Mouse (Mus musculus) MEL (cell line): ENCODE measurements around the gene Ddias. TPM values are rescaled to one million over a fixed set of nuclear protein-coding genes. Genes with fewer than 3 reads are reported as not detected.

Source experiments
- DNase-seq: peaks from one replicate; pipeline ENCODE4 v3.0.0; 2011; ENCODE audit warnings: low read depth, low spot score
- H3K27ac ChIP-seq: 2 replicates; pipeline ENCODE4 v1.5.1; 2012; ENCODE audit warnings: low read depth, mild to moderate bottlenecking, control low read depth, low read length, moderate library complexity; ENCODE audit not compliant: control insufficient read depth
- H3K27me3 ChIP-seq, 2 experiments: fragments of 150-350 bp in 1 of 2; sonication (generic) in 1 of 2; 2 replicates each; pipeline ENCODE4 v1.6.1; 2012; ENCODE audit warnings: low read length in 2 of 2, mild to moderate bottlenecking in 2 of 2, improper control_type of control experiment in 1 of 2, moderate library complexity in 1 of 2; ENCODE audit not compliant: insufficient read depth in 2 of 2, control insufficient read depth in 1 of 2
- H3K36me3 ChIP-seq, 2 experiments: 2 replicates each; pipeline ENCODE4 v1.6.1; 2012 to 2014; ENCODE audit warnings: low read length in 2 of 2, improper control_type of control experiment in 1 of 2, inconsistent platforms in 1 of 2, mild to moderate bottlenecking in 1 of 2; ENCODE audit not compliant: insufficient read depth in 2 of 2, control insufficient read depth in 1 of 2
- H3K4me1 ChIP-seq, 2 experiments: fragments of 150-350 bp in 1 of 2; sonication (generic) in 1 of 2; 2 replicates each; pipeline ENCODE4 v1.6.1; 2012; ENCODE audit warnings: low read length in 2 of 2, improper control_type of control experiment in 1 of 2, mild to moderate bottlenecking in 1 of 2; ENCODE audit not compliant: insufficient read depth in 2 of 2, control insufficient read depth in 1 of 2
- H3K4me3 ChIP-seq, 2 experiments: fragments of 150-350 bp in 1 of 2; sonication (generic) in 1 of 2; 2 replicates each; pipeline ENCODE4 v1.5.1; 2012; ENCODE audit warnings: low read depth in 2 of 2, low read length in 2 of 2, mild to moderate bottlenecking in 2 of 2, moderate library complexity in 2 of 2, control low read depth in 1 of 2, improper control_type of control experiment in 1 of 2; ENCODE audit not compliant: control insufficient read depth in 1 of 2, insufficient read depth in 1 of 2
- H3K79me2 ChIP-seq: 2 replicates; pipeline ENCODE4 v1.6.1; 2012; ENCODE audit warnings: mild to moderate bottlenecking, low read length, moderate library complexity; ENCODE audit not compliant: control insufficient read depth, poor library complexity, insufficient read depth
- H3K9ac ChIP-seq: 2 replicates; pipeline ENCODE4 v1.6.1; 2012; ENCODE audit warnings: low read depth, mild to moderate bottlenecking, control low read depth, low read length, moderate library complexity; ENCODE audit not compliant: control insufficient read depth, poor library complexity, severe bottlenecking
- H3K9me3 ChIP-seq: fragments of 150-350 bp; sonication (generic); replicated peaks from 2 replicates; pipeline ENCODE4 v1.6.1; 2012; ENCODE audit warnings: mild to moderate bottlenecking, low read length, improper control_type of control experiment, moderate library complexity; ENCODE audit not compliant: insufficient read depth
- BHLHE40 ChIP-seq: IDR thresholded peaks from 2 replicates; pipeline ENCODE4 v1.6.1; 2012; ENCODE audit warnings: low read depth, mild to moderate bottlenecking, inconsistent platforms, low read length, improper control_type of control experiment, borderline replicate concordance
- CTCF ChIP-seq, 3 experiments: IDR thresholded peaks in 2 of 3; conservative IDR thresholded peaks in 1 of 3; 2 replicates each; pipeline ENCODE4 v1.5.1; 2011 to 2012; ENCODE audit warnings: low read length in 3 of 3, low read depth in 2 of 3, mild to moderate bottlenecking in 2 of 3, improper control_type of control experiment in 1 of 3, inconsistent platforms in 1 of 3, mixed read lengths in 1 of 3, moderate library complexity in 1 of 3; ENCODE audit not compliant: control insufficient read depth in 1 of 3, insufficient read depth in 1 of 3, poor library complexity in 1 of 3, severe bottlenecking in 1 of 3
- E2F4 ChIP-seq: IDR thresholded peaks from 2 replicates; pipeline ENCODE4 v1.6.1; 2011; ENCODE audit warnings: low read depth, low read length, improper control_type of control experiment, borderline replicate concordance
- ELF1 ChIP-seq: IDR thresholded peaks from 2 replicates; pipeline ENCODE4 v1.6.1; 2014; ENCODE audit warnings: low read depth, mild to moderate bottlenecking, inconsistent platforms, low read length, improper control_type of control experiment, moderate library complexity
- EP300 ChIP-seq, 2 experiments: IDR thresholded peaks; 2 replicates each; pipeline ENCODE4 v1.6.1; 2011; ENCODE audit warnings: improper control_type of control experiment in 2 of 2, low read length in 2 of 2, low read depth in 1 of 2, mild to moderate bottlenecking in 1 of 2
- GABPA ChIP-seq: IDR thresholded peaks from 2 replicates; pipeline ENCODE4 v1.6.1; 2012; ENCODE audit warnings: low read depth, mild to moderate bottlenecking, inconsistent platforms, low read length, improper control_type of control experiment, moderate library complexity
- GATA1 ChIP-seq: IDR thresholded peaks from 2 replicates; pipeline ENCODE4 v1.6.1; 2011; ENCODE audit warnings: low read depth, low read length, improper control_type of control experiment
- HCFC1 ChIP-seq: IDR thresholded peaks from 2 replicates; pipeline ENCODE4 v1.6.1; 2012; ENCODE audit warnings: low read depth, mild to moderate bottlenecking, inconsistent platforms, low read length, improper control_type of control experiment, moderate library complexity
- JUND ChIP-seq: IDR thresholded peaks from 2 replicates; pipeline ENCODE4 v1.6.1; 2011; ENCODE audit warnings: low read depth, mild to moderate bottlenecking, improper control_type of control experiment, low read length
- MAFK ChIP-seq: IDR thresholded peaks from 2 replicates; pipeline ENCODE4 v1.6.1; 2011; ENCODE audit warnings: low read depth, mild to moderate bottlenecking, low read length, improper control_type of control experiment, borderline replicate concordance
- MAX ChIP-seq: IDR thresholded peaks from 2 replicates; pipeline ENCODE4 v1.6.1; 2011; ENCODE audit warnings: low read length, improper control_type of control experiment
- MAZ ChIP-seq: IDR thresholded peaks from 2 replicates; pipeline ENCODE4 v1.6.1; 2012; ENCODE audit warnings: low read depth, mild to moderate bottlenecking, inconsistent platforms, low read length, improper control_type of control experiment
- MEF2A ChIP-seq: IDR thresholded peaks from 2 replicates; pipeline ENCODE4 v1.6.1; 2014; ENCODE audit warnings: low read depth, mild to moderate bottlenecking, inconsistent platforms, low read length, improper control_type of control experiment; ENCODE audit not compliant: poor library complexity, insufficient replicate concordance, severe bottlenecking; ENCODE audit errors: extremely low read depth
- MXI1 ChIP-seq: IDR thresholded peaks from 2 replicates; pipeline ENCODE4 v1.6.1; 2011; ENCODE audit warnings: mild to moderate bottlenecking, low read depth, low read length, improper control_type of control experiment
- MYB ChIP-seq: IDR thresholded peaks from 2 replicates; pipeline ENCODE4 v1.6.1; 2011; ENCODE audit warnings: mild to moderate bottlenecking, low read depth, low read length, improper control_type of control experiment
- MYC ChIP-seq: IDR thresholded peaks from 2 replicates; pipeline ENCODE4 v1.6.1; 2011; ENCODE audit warnings: low read depth, mild to moderate bottlenecking, low read length, improper control_type of control experiment, moderate library complexity
- NELFE ChIP-seq: IDR thresholded peaks from 2 replicates; pipeline ENCODE4 v1.6.1; 2011; ENCODE audit warnings: low read depth, low read length, improper control_type of control experiment
- NRF1 ChIP-seq: IDR thresholded peaks from 2 replicates; pipeline ENCODE4 v1.6.1; 2014; ENCODE audit warnings: low read depth, mild to moderate bottlenecking, inconsistent platforms, low read length, improper control_type of control experiment, moderate library complexity; ENCODE audit not compliant: poor library complexity, insufficient read depth, severe bottlenecking
- POLR2A ChIP-seq, 2 experiments: IDR thresholded peaks; 2 replicates each; pipeline ENCODE4 v1.6.1; 2011 to 2012; ENCODE audit warnings: low read length in 2 of 2, mild to moderate bottlenecking in 2 of 2, control low read depth in 1 of 2, improper control_type of control experiment in 1 of 2, low read depth in 1 of 2, moderate library complexity in 1 of 2; ENCODE audit not compliant: control insufficient read depth in 1 of 2, insufficient read depth in 1 of 2, poor library complexity in 1 of 2
- RAD21 ChIP-seq: IDR thresholded peaks from 2 replicates; pipeline ENCODE4 v1.6.1; 2011; ENCODE audit warnings: mild to moderate bottlenecking, low read depth, low read length, improper control_type of control experiment
- RCOR1 ChIP-seq: IDR thresholded peaks from 2 replicates; pipeline ENCODE4 v1.6.1; 2012; ENCODE audit warnings: low read depth, mild to moderate bottlenecking, inconsistent platforms, low read length, improper control_type of control experiment
- SIN3A ChIP-seq: IDR thresholded peaks from 2 replicates; pipeline ENCODE4 v1.6.1; 2012; ENCODE audit warnings: low read length, improper control_type of control experiment, inconsistent platforms
- SMC3 ChIP-seq: IDR thresholded peaks from 2 replicates; pipeline ENCODE4 v1.6.1; 2011; ENCODE audit warnings: low read depth, low read length, improper control_type of control experiment
- TBP ChIP-seq: IDR thresholded peaks from 2 replicates; pipeline ENCODE4 v1.8.0; 2011; ENCODE audit warnings: low read depth, low read length, improper control_type of control experiment
- UBTF ChIP-seq: IDR thresholded peaks from 2 replicates; pipeline ENCODE4 v1.6.1; 2012; ENCODE audit warnings: low read depth, mild to moderate bottlenecking, inconsistent platforms, low read length, improper control_type of control experiment, moderate library complexity, borderline replicate concordance; ENCODE audit not compliant: insufficient read depth
- USF1 ChIP-seq: IDR thresholded peaks from 2 replicates; pipeline ENCODE4 v1.6.1; 2014; ENCODE audit warnings: low read depth, mild to moderate bottlenecking, inconsistent platforms, low read length, improper control_type of control experiment, moderate library complexity
- ZC3H11A ChIP-seq: IDR thresholded peaks from 2 replicates; pipeline ENCODE4 v1.6.1; 2012; ENCODE audit warnings: low read depth, mild to moderate bottlenecking, inconsistent platforms, low read length, improper control_type of control experiment
- ZKSCAN1 ChIP-seq: IDR thresholded peaks from 2 replicates; pipeline ENCODE4 v1.6.1; 2012; ENCODE audit warnings: low read depth, mild to moderate bottlenecking, inconsistent platforms, low read length, improper control_type of control experiment, moderate library complexity
- ZMIZ1 ChIP-seq: IDR thresholded peaks from 2 replicates; pipeline ENCODE4 v1.6.1; 2012; ENCODE audit warnings: low read depth, mild to moderate bottlenecking, inconsistent platforms, low read length, improper control_type of control experiment, moderate library complexity
- ZNF384 ChIP-seq: IDR thresholded peaks from 2 replicates; pipeline ENCODE4 v1.6.1; 2012; ENCODE audit warnings: low read depth, mild to moderate bottlenecking, inconsistent platforms, low read length, improper control_type of control experiment
- polyA plus RNA-seq, 2 experiments: library from polyadenylated mRNA; stranded (reverse) in 1 of 2; unstranded in 1 of 2; fragments of >175 nt in 1 of 2; fragments of >200 nt in 1 of 2; gene quantifications; 2 replicates each; pipeline versions ENCODE4 v1.2.1 to v1.2.4; 2012; ENCODE audit warnings: low replicate concordance in 2 of 2, low read depth in 1 of 2; ENCODE audit not compliant: insufficient read length in 2 of 2, insufficient read depth in 1 of 2, missing spikeins in 1 of 2
- total RNA-seq: library from RNA; depleted of rRNA; stranded (reverse); fragments of 300-350 nt; gene quantifications from 2 replicates; pipeline ENCODE4 v1.2.3, GENCODE M21; 2012

Ddias gene
- total and polyA plus RNA-seq, 3 experiments: 19.9 to 23.5 TPM; not detected in 1

DNA sequence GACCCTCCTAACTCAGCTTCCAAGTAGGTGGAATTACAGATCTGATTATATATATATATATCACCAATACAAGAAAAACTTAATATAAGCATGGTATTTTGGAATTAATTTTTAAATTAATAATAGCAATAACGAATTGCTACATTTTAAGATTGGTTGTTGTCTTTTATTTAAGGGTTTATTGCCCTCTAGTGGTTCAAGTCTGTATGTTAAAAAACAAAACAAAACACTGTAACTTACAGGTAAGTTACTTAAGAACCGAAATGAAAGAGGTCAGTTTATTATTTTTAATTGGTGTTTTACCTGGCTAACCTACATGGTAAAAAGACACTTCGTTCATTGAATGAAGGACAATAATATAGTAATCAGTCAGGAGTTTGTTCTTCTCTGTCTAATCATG lies 3.9 kb downstream of the Ddias start:
- no peak for TF ChIP-seq USF1
- TF ChIP-seq TBP: no peak
- no peak for TF ChIP-seq NELFE
- 0 out of 2 replicates have a peak, but pooled peaks have one; percentile 8 for TF ChIP-seq ZC3H11A
- TF ChIP-seq RAD21: peak; percentile 47
- TF ChIP-seq POLR2A (IDR thresholded peaks at IDR 0.05; ENCODE audit: control insufficient read depth in 1 of 2, insufficient read depth in 1 of 2, low read depth in 1 of 2, low read length in 2 of 2, poor library complexity in 1 of 2): no peak
- peak in 1 of 3 experiments; percentile 44; a peak in 2 of 6 replicates for TF ChIP-seq CTCF (IDR thresholded peaks at IDR 0.05 in 2 of 3, conservative IDR thresholded peaks at IDR 0.05 in 1 of 3; ENCODE audit: control insufficient read depth in 1 of 3, insufficient read depth in 1 of 3, low read depth in 2 of 3, low read length in 3 of 3, poor library complexity in 1 of 3, severe bottlenecking in 1 of 3)
- TF ChIP-seq MXI1: no peak
- TF ChIP-seq SMC3: peak; percentile 44
- Histone ChIP-seq H3K9me3 (no peaks in the 10 kb centered on the region), H3K4me1 (peaks cover 4 to 5% of the 10 kb centered on the region in 2 experiments), H3K79me2 (peaks cover 3% of the 10 kb centered on the region; the same call in 1 of the 2 replicates), H3K27ac (no peak overlapping the region), H3K36me3 (peaks cover 11 to 13% of the 10 kb centered on the region in 2 experiments), H3K9ac (no peak overlapping the region), H3K4me3 (no peak overlapping the region), H3K27me3 (no peaks in the 10 kb centered on the region)
- peak; percentile 59 for DNase-seq

GRCm38 (mm10) chr7:92866526-92866925 lies 7.5 kb downstream of the Ddias start:
- no peak overlapping the region for H3K9ac ChIP-seq
- H3K4me1 ChIP-seq: peaks cover 4% of the 10 kb centered on the region in 2 experiments
- H3K27me3 ChIP-seq: no peaks in the 10 kb centered on the region
- peaks cover 5 to 21% of the 10 kb centered on the region in 2 experiments for H3K36me3 ChIP-seq
- DNase-seq: peak; percentile 73
- H3K27ac ChIP-seq: no peak overlapping the region
- H3K4me3 ChIP-seq: no peak overlapping the region
- no peaks in the 10 kb centered on the region for H3K9me3 ChIP-seq
- peaks cover 4% of the 10 kb centered on the region; the same call in 1 of the 2 replicates for H3K79me2 ChIP-seq
- TF ChIP-seq MYC (peak; percentile 68), UBTF (no peak), CTCF (IDR thresholded peaks at IDR 0.05 in 2 of 3, conservative IDR thresholded peaks at IDR 0.05 in 1 of 3; ENCODE audit: control insufficient read depth in 1 of 3, insufficient read depth in 1 of 3, low read depth in 2 of 3, low read length in 3 of 3, poor library complexity in 1 of 3, severe bottlenecking in 1 of 3) (peak in 2 of 3 experiments; percentile 53 to 71; a peak in 4 of 6 replicates), BHLHE40 (no peak), ZNF384 (no peak), SMC3 (peak; percentile 78), MEF2A (no peak), MAZ (no peak), EP300 (IDR thresholded peaks at IDR 0.05; ENCODE audit: low read depth in 1 of 2, low read length in 2 of 2) (no peak), E2F4 (no peak), MYB (no peak), HCFC1 (no peak), MXI1 (peak; percentile 40; the same call in 1 of the 2 replicates), ZC3H11A (peak; percentile 40), MAFK (no peak), JUND (no peak), ZKSCAN1 (no peak), NRF1 (no peak), USF1 (no peak), SIN3A (peak; percentile 25; the same call in 1 of the 2 replicates), ELF1 (no peak), MAX (no peak), GATA1 (no peak), TBP (no peak), RCOR1 (no peak), ZMIZ1 (no peak), GABPA (no peak), NELFE (no peak)
